7 mouse cellular contexts compared by ENCODE assay signal in genomic region chr10:126531950-126532349, GRCm38 (mm10).
"Had no signal": no experiment of that assay in that cellular context is flagged by ENCODE, and none has a peak within 500 bp of the region (broad histone marks: within the 10 kb centered on the region; RNA-seq: fewer than 3 reads in every experiment).

No protein-coding gene starts in this region.

- H3K4me3 ChIP-seq: limb, embryonic 13.5 days had no signal

- DNase-seq: layer of hippocampus, adult 9-11 months; layer of hippocampus, postnatal 36 days; lung, adult 2 months had no signal

- H3K27ac ChIP-seq: kidney, postnatal 0 days; limb, embryonic 13.5 days; liver, embryonic 14.5 days had no signal

- H3K4me2 ChIP-seq: limb, embryonic 13.5 days had no signal

- H3K36me3 ChIP-seq: limb, embryonic 13.5 days had no signal

- H3K9me3 ChIP-seq: limb, embryonic 13.5 days had no signal

- ATAC-seq: lung, postnatal 0 days had no signal

- H3K9ac ChIP-seq: limb, embryonic 13.5 days; liver, embryonic 14.5 days had no signal

- H3K27me3 ChIP-seq: limb, embryonic 13.5 days had no signal
